Mouse (Mus musculus): ENCODE results near the gene BB287469. TPM values are rescaled to one million over a fixed set of nuclear protein-coding genes. Genes with fewer than 3 reads are reported as not detected.

BB287469 gene
- polyA plus RNA-seq, 1 experiment from 2014 or later = not detected

Other genes starting within 250 kb of the BB287469 start
- gene Oog1, start 213.9 kb upstream of the BB287469 start, polyA plus RNA-seq (2015; fragmentation: Nextera tagmentation; extraction: Ambion mirVana) = not detected in 2 replicates
- not detected in 2 replicates for gene Gm4027, start 197.7 kb upstream of the BB287469 start, polyA plus RNA-seq (2015; fragmentation: Nextera tagmentation; extraction: Ambion mirVana)
- gene Gm16381, start 172.0 kb upstream of the BB287469 start, polyA plus RNA-seq (2015; fragmentation: Nextera tagmentation; extraction: Ambion mirVana) = not detected in 2 replicates
- gene Gm21319, start 40.8 kb upstream of the BB287469 start, polyA plus RNA-seq (2015; fragmentation: Nextera tagmentation; extraction: Ambion mirVana) = not detected in 2 replicates
- gene Gm21936, start 21.1 kb upstream of the BB287469 start, polyA plus RNA-seq (2015; fragmentation: Nextera tagmentation; extraction: Ambion mirVana) = not detected in 2 replicates
- gene Gm2001, start 25.8 kb downstream of the BB287469 start, polyA plus RNA-seq (2015; fragmentation: Nextera tagmentation; extraction: Ambion mirVana) = not detected in 2 replicates
- not detected in 2 replicates for gene Gm2016, start 57.5 kb downstream of the BB287469 start, polyA plus RNA-seq (2015; fragmentation: Nextera tagmentation; extraction: Ambion mirVana)
- gene Gm2022, start 78.8 kb downstream of the BB287469 start, polyA plus RNA-seq (2015; fragmentation: Nextera tagmentation; extraction: Ambion mirVana) = not detected in 2 replicates
- not detected in 2 replicates for gene Gm2035, start 103.3 kb downstream of the BB287469 start, polyA plus RNA-seq (2015; fragmentation: Nextera tagmentation; extraction: Ambion mirVana)
- not detected in 2 replicates for gene Gm2042, start 137.5 kb downstream of the BB287469 start, polyA plus RNA-seq (2015; fragmentation: Nextera tagmentation; extraction: Ambion mirVana)
- gene Gm2075, start 195.3 kb downstream of the BB287469 start, polyA plus RNA-seq (2015; fragmentation: Nextera tagmentation; extraction: Ambion mirVana) = not detected in 2 replicates
- gene Gm6803, start 202.2 kb downstream of the BB287469 start, polyA plus RNA-seq (2015; fragmentation: Nextera tagmentation; extraction: Ambion mirVana) = not detected in 2 replicates
- not detected in 2 replicates for gene Gm2056, start 210.4 kb downstream of the BB287469 start, polyA plus RNA-seq (2015; fragmentation: Nextera tagmentation; extraction: Ambion mirVana)